Mouse (Mus musculus) cerebellum, adult 11-12 months (tissue): ENCODE data around the gene Sema5a.

Experiments used
- DNase-seq: peaks from one replicate; pipeline ENCODE4 v3.0.0; 2022

The Sema5a gene

GRCm38 (mm10) chr15:32257340-32257739 is 12.7 kb downstream of the Sema5a start:
- DNase-seq, result no peak

GRCm38 (mm10) chr15:32257886-32258319 is 13.3 kb downstream of the Sema5a start:
- peak; percentile 74 for DNase-seq

- no peak for DNase-seq
Observed at GRCm38 (mm10) chr15:32259362-32260096, 14.9 kb downstream of the Sema5a start.

GRCm38 (mm10) chr15:32260942-32261341 is 16.3 kb downstream of the Sema5a start:
- no peak for DNase-seq

GRCm38 (mm10) chr15:32263651-32264050 is 19.0 kb downstream of the Sema5a start:
- DNase-seq, result no peak

GRCm38 (mm10) chr15:32264822-32265377 is 20.3 kb downstream of the Sema5a start:
- no peak for DNase-seq

- peak; percentile 48 for DNase-seq
Observed at GRCm38 (mm10) chr15:32265378-32265934, 20.8 kb downstream of the Sema5a start.

GRCm38 (mm10) chr15:32266122-32266820 is 21.7 kb downstream of the Sema5a start:
- DNase-seq, result no peak

- DNase-seq, result no peak
Observed at GRCm38 (mm10) chr15:32270106-32270505, 25.5 kb downstream of the Sema5a start.

- no peak for DNase-seq
Observed at GRCm38 (mm10) chr15:32273925-32274324, 29.3 kb downstream of the Sema5a start.

- no peak for DNase-seq
Observed at GRCm38 (mm10) chr15:32275020-32275419, 30.4 kb downstream of the Sema5a start.

- no peak for DNase-seq
Observed at GRCm38 (mm10) chr15:32278600-32278999, 34.0 kb downstream of the Sema5a start.

GRCm38 (mm10) chr15:32281374-32281773 is 36.8 kb downstream of the Sema5a start:
- DNase-seq, result no peak

GRCm38 (mm10) chr15:32284688-32285087 is 40.1 kb downstream of the Sema5a start:
- no peak for DNase-seq

GRCm38 (mm10) chr15:32286296-32286695 is 41.7 kb downstream of the Sema5a start:
- DNase-seq, result no peak

GRCm38 (mm10) chr15:32288480-32288879 is 43.9 kb downstream of the Sema5a start:
- peak; percentile 22 for DNase-seq

GRCm38 (mm10) chr15:32291000-32291399 is 46.4 kb downstream of the Sema5a start:
- no peak for DNase-seq

GRCm38 (mm10) chr15:32296523-32296922 is 51.9 kb downstream of the Sema5a start:
- DNase-seq, result no peak

- DNase-seq, result no peak
Observed at GRCm38 (mm10) chr15:32297266-32297665, 52.7 kb downstream of the Sema5a start.

GRCm38 (mm10) chr15:32298525-32298924 is 53.9 kb downstream of the Sema5a start:
- no peak for DNase-seq

- no peak for DNase-seq
Observed at GRCm38 (mm10) chr15:32300991-32301390, 56.4 kb downstream of the Sema5a start.

- DNase-seq, result no peak
Observed at GRCm38 (mm10) chr15:32306557-32307243, 62.1 kb downstream of the Sema5a start.

GRCm38 (mm10) chr15:32310834-32311233 is 66.2 kb downstream of the Sema5a start:
- no peak for DNase-seq
